Mouse (Mus musculus): Measurements from ENCODE around the gene Mtmr12. TPM values are rescaled to one million over a fixed set of nuclear protein-coding genes. Genes with fewer than 3 reads are reported as not detected.

Mtmr12 gene
- total RNA-seq (2012; rRNA removed) (14.3 and 18.0 TPM in 2 replicates), polyA plus RNA-seq (2012; ENCODE audit: insufficient read depth in 1 of 2, insufficient read length in 2 of 2, low read depth in 1 of 2, low replicate concordance in 2 of 2, missing spikeins in 1 of 2) (10 to 100 TPM in 1 of 2 experiments, not detected in 1; 38.2 TPM)

DNA sequence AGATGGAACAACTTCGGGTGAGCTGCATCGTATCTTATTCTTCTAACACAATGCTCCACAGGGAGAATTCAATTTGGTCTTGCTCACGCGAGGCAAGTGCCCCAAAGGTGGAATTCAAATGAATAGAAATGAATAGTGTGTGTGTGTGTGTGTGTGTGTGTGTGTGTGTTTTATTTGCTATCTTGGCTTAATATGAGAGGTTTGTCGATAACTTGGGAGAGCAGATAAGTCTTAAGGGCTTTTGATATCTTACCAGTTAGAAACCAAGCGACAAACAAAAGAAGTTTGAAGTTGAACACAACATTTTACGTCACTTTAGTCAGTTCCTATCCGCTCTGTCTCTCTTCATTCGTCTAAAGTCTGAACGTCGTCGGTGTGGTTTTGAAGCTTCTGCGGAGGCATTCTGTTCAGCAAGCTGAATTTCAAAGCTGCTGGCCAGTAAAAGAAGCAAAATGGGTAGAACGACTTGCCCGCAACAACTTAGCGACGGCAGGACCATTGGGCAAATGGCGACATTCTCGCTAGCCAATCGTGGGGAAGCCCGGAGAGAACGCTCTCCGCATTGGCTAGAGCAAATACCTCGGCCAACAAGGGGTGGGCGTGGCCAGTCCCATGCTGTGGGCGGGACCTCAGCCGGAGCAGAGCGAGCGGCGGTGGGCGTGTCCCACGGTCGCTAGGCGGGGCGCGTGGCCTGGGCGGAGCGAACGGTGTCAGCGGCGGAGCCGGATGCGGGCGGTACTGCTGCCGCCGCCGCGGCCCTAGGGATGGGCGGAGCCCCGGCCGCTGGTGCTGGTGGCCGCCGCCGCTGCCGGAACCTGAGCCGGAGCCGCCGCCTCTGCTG lies at the start of gene Mtmr12:
Gene Mtmr12 (plus strand): TSS at position 710 of the 841 bp plus-strand sequence.
- peak; percentile 100 for DNase-seq (ENCODE audit: low read depth, low spot score)
- peaks cover 42% of the 10 kb centered on the region for H3K79me2 ChIP-seq (ENCODE audit: control insufficient read depth, insufficient read depth, low read length, poor library complexity)
- peaks cover 0 to 19% of the 10 kb centered on the region in 2 experiments; a peak in 3 of 4 replicates for H3K36me3 ChIP-seq (ENCODE audit: control insufficient read depth in 1 of 2, insufficient read depth in 2 of 2, low read length in 2 of 2)
- H3K27me3 ChIP-seq (ENCODE audit: control insufficient read depth in 1 of 2, insufficient read depth in 2 of 2, low read length in 2 of 2), result no peaks in the 10 kb centered on the region
- peak within 1 kb of the TSS; percentile 90 to 100 for H3K4me3 ChIP-seq (ENCODE audit: control insufficient read depth in 1 of 2, insufficient read depth in 1 of 2, low read depth in 2 of 2, low read length in 2 of 2)
- H3K4me1 ChIP-seq (ENCODE audit: control insufficient read depth in 1 of 2, insufficient read depth in 2 of 2, low read length in 2 of 2), result peaks cover 10 to 20% of the 10 kb centered on the region in 2 experiments; a peak in 3 of 4 replicates
- peak within 1 kb of the TSS; percentile 91 for H3K9ac ChIP-seq (ENCODE audit: control insufficient read depth, low read depth, low read length, poor library complexity, severe bottlenecking)
- peak within 1 kb of the TSS; percentile 97 for H3K27ac ChIP-seq (ENCODE audit: control insufficient read depth, low read depth, low read length)
- H3K9me3 ChIP-seq (replicated peaks; ENCODE audit: insufficient read depth, low read length), result no peaks in the 10 kb centered on the region
- peak; percentile 64 for TF ChIP-seq BHLHE40 (IDR thresholded peaks at IDR 0.05; ENCODE audit: borderline replicate concordance, low read depth, low read length)
- TF ChIP-seq MAZ (IDR thresholded peaks at IDR 0.05; ENCODE audit: low read depth, low read length), result peak; percentile 70; the same call in 1 of the 2 replicates
- no peak; the same call in 1 of the 2 replicates for TF ChIP-seq ZC3H11A (IDR thresholded peaks at IDR 0.05; ENCODE audit: low read depth, low read length)
- peak; percentile 94 for TF ChIP-seq TBP (IDR thresholded peaks at IDR 0.05; ENCODE audit: low read depth, low read length)
- TF ChIP-seq MYB (IDR thresholded peaks at IDR 0.05; ENCODE audit: low read depth, low read length), result no peak
- peak; percentile 84 for TF ChIP-seq POLR2AphosphoS2 (IDR thresholded peaks at IDR 0.05; ENCODE audit: low read length)
- peak; percentile 25; the same call in 1 of the 2 replicates for TF ChIP-seq NRF1 (IDR thresholded peaks at IDR 0.05; ENCODE audit: insufficient read depth, low read depth, low read length, poor library complexity, severe bottlenecking)
- TF ChIP-seq USF2 (IDR thresholded peaks at IDR 0.05; ENCODE audit: borderline replicate concordance in 1 of 2, insufficient read depth in 1 of 2, low read depth in 1 of 2, low read length in 2 of 2), result no peak
- TF ChIP-seq ZNF384 (IDR thresholded peaks at IDR 0.05; ENCODE audit: low read depth, low read length), result peak; percentile 2; the same call in 1 of the 2 replicates
- TF ChIP-seq ETS1 (IDR thresholded peaks at IDR 0.05; ENCODE audit: low read depth, low read length), result peak; percentile 77
- TF ChIP-seq USF1 (IDR thresholded peaks at IDR 0.05; ENCODE audit: low read depth, low read length), result peak; percentile 79
- TF ChIP-seq TAL1 (IDR thresholded peaks at IDR 0.05; ENCODE audit: low read length), result no peak
- TF ChIP-seq E2F4 (IDR thresholded peaks at IDR 0.05; ENCODE audit: borderline replicate concordance, low read depth, low read length), result no peak
- TF ChIP-seq CHD2 (IDR thresholded peaks at IDR 0.05; ENCODE audit: low read length), result no peak
- peak; percentile 73; the same call in 1 of the 2 replicates for TF ChIP-seq GATA1 (IDR thresholded peaks at IDR 0.05; ENCODE audit: low read depth, low read length)
- 0 out of 2 replicates have a peak, but pooled peaks have one; percentile 26 for TF ChIP-seq ELF1 (IDR thresholded peaks at IDR 0.05; ENCODE audit: low read depth, low read length)
- TF ChIP-seq CHD1 (IDR thresholded peaks at IDR 0.05; ENCODE audit: low read depth, low read length), result no peak
- TF ChIP-seq KAT2A (conservative IDR thresholded peaks at IDR 0.05; ENCODE audit: low read depth, low read length), result 0 out of 2 replicates have a peak, but pooled peaks have one; percentile 28
- TF ChIP-seq MEF2A (IDR thresholded peaks at IDR 0.05; ENCODE audit: extremely low read depth, insufficient replicate concordance, low read depth, low read length, poor library complexity, severe bottlenecking), result no peak
- TF ChIP-seq NELFE (IDR thresholded peaks at IDR 0.05; ENCODE audit: low read depth, low read length), result peak; percentile 86
- peak; percentile 42 to 60; a peak in 3 of 4 replicates for TF ChIP-seq EP300 (IDR thresholded peaks at IDR 0.05; ENCODE audit: low read depth in 1 of 2, low read length in 2 of 2)
- peak; percentile 1; the same call in 1 of the 2 replicates for TF ChIP-seq TCF12 (IDR thresholded peaks at IDR 0.05; ENCODE audit: low read depth, low read length)
- TF ChIP-seq HCFC1 (IDR thresholded peaks at IDR 0.05; ENCODE audit: low read depth, low read length), result peak; percentile 61
- no peak for TF ChIP-seq ZKSCAN1 (IDR thresholded peaks at IDR 0.05; ENCODE audit: low read depth, low read length)
- peak; percentile 87 to 96; a peak in 3 of 4 replicates for TF ChIP-seq POLR2A (IDR thresholded peaks at IDR 0.05; ENCODE audit: control insufficient read depth in 1 of 2, insufficient read depth in 1 of 2, low read depth in 1 of 2, low read length in 2 of 2, poor library complexity in 1 of 2)
- no peak for TF ChIP-seq UBTF (IDR thresholded peaks at IDR 0.05; ENCODE audit: borderline replicate concordance, insufficient read depth, low read depth, low read length)
- no peak for TF ChIP-seq CTCF (IDR thresholded peaks at IDR 0.05 in 2 of 3, conservative IDR thresholded peaks at IDR 0.05 in 1 of 3; ENCODE audit: control insufficient read depth in 1 of 3, insufficient read depth in 1 of 3, low read depth in 2 of 3, low read length in 3 of 3, poor library complexity in 1 of 3, severe bottlenecking in 1 of 3)
- TF ChIP-seq SMC3 (IDR thresholded peaks at IDR 0.05; ENCODE audit: low read depth, low read length), result no peak
- TF ChIP-seq RAD21 (IDR thresholded peaks at IDR 0.05; ENCODE audit: low read depth, low read length), result no peak
- peak; percentile 31; the same call in 1 of the 2 replicates for TF ChIP-seq RCOR1 (IDR thresholded peaks at IDR 0.05; ENCODE audit: low read depth, low read length)
- TF ChIP-seq MYC (IDR thresholded peaks at IDR 0.05; ENCODE audit: low read depth, low read length), result 0 out of 2 replicates have a peak, but pooled peaks have one; percentile 24
- TF ChIP-seq SIN3A (IDR thresholded peaks at IDR 0.05; ENCODE audit: low read length), result peak; percentile 83
- peak; percentile 75 for TF ChIP-seq MAX (IDR thresholded peaks at IDR 0.05; ENCODE audit: low read length)
- TF ChIP-seq JUND (IDR thresholded peaks at IDR 0.05; ENCODE audit: low read depth, low read length), result 0 out of 2 replicates have a peak, but pooled peaks have one; percentile 21

Data from MEL (cell line).